ENCODE assay signal across 29 mouse cellular contexts in the genomic region with DNA sequence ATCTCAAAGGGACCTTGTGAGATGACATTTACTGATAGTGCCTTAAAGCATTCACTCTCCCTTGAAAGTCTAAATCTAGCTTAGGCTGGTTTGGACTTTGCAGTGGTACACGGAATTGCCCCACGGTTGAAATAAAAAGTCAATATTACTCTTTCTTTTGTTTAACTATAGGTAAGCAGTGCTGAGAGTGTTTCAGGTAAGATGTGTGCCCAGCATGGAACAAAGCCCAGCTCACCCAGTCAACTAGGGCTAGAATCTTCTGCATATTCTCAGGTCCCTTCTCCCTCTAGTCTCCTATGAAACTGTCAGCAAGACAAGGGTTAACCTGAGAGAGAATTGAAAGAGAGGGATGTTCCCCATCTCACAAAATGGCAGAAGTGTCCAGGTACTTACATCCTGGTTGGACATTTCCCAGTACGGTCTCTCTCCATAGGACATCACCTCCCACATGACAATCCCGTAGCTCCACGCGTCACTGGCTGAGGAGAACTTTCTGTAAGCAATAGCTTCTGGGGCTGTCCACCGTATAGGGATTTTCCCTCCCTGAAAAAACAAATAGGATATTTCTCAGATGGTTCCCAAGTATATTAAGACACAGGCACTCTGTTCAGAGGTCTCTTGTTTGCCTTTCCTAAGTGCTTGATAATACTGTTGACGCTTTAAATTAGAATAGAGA. TPM values are rescaled to one million over a fixed set of nuclear protein-coding genes. Genes with fewer than 3 reads are reported as not detected.
A peak's percentile ranks its signal among the peaks of the same experiment; 100 is the strongest.
DNase-seq lines count a peak whose midpoint lies in the region; ATAC-seq and TF ChIP-seq lines count a peak whose summit lies in the region.
"Had no signal": no experiment of that assay in that cellular context is flagged by ENCODE, and none has a peak within 500 bp of the region (broad histone marks: within the 10 kb centered on the region; RNA-seq: fewer than 3 reads in every experiment).

No protein-coding gene starts in this region.

- intact Hi-C loops in heart, postnatal 25 days (cut with DNase I) = loop anchor here (5.0 to 10.0 kb wide), 2 partner anchors 260 to 862 kb away; no protein-coding TSS in a partner anchor

- DNase-seq in heart, adult 11 months = peak; percentile 64
- no peak for DNase-seq in heart, postnatal 25 days (ENCODE audit: low spot score)
- DNase-seq in forebrain, embryonic 14.5 days (ENCODE audit: low spot score) = no peak
- no peak for DNase-seq in liver, postnatal 0 days
- DNase-seq: adrenal gland, adult 2 months; adrenal gland, postnatal 10 days; adrenal gland, postnatal 25 days; B cell, adult 2 months; cerebellum, adult 11 months; cerebellum, adult 18-20 months; cerebellum, adult 8-10 months; cerebellum, adult 9-11 months; cerebellum, postnatal 14 days; cerebellum, postnatal 36 days; embryo, embryonic 11 days; forebrain, postnatal 0 days had no signal

- H3K9ac ChIP-seq in stomach, embryonic 14.5 days (replicated peaks; ENCODE audit: low read depth, low read length) = no peak overlapping the region
- no peak overlapping the region for H3K9ac ChIP-seq in stomach, embryonic 16.5 days (ENCODE audit: low read length)
- no peak overlapping the region for H3K9ac ChIP-seq in forebrain, embryonic 14.5 days (ENCODE audit: low read length)
- no peak overlapping the region for H3K9ac ChIP-seq in liver, postnatal 0 days (replicated peaks)
- H3K9ac ChIP-seq: embryonic facial prominence, embryonic 13.5 days; embryonic facial prominence, embryonic 15.5 days; forebrain, embryonic 12.5 days; forebrain, embryonic 15.5 days; forebrain, postnatal 0 days had no signal

- H3K27ac ChIP-seq in stomach, embryonic 14.5 days (ENCODE audit: low read length) = no peak overlapping the region
- H3K27ac ChIP-seq in stomach, embryonic 16.5 days (ENCODE audit: low read length) = no peak overlapping the region
- H3K27ac ChIP-seq in forebrain, embryonic 14.5 days (ENCODE audit: low read depth, low read length) = no peak overlapping the region
- no peak overlapping the region for H3K27ac ChIP-seq in liver, postnatal 0 days (ENCODE audit: low read depth)
- H3K27ac ChIP-seq: embryonic facial prominence, embryonic 13.5 days; embryonic facial prominence, embryonic 15.5 days; forebrain, embryonic 10.5 days; forebrain, embryonic 12.5 days; forebrain, embryonic 15.5 days had no signal

- ATAC-seq in stomach, embryonic 14.5 days (ENCODE audit: insufficient number of reproducible peaks, insufficient read depth, low FRiP score, low read depth) = peak; percentile 56; the same call in 1 of the 2 replicates
- ATAC-seq in stomach, embryonic 16.5 days (ENCODE audit: insufficient read depth, low FRiP score) = peak; percentile 64; the same call in 1 of the 2 replicates
- no peak for ATAC-seq in forebrain, embryonic 14.5 days
- no peak for ATAC-seq in liver, postnatal 0 days
- ATAC-seq: activated CD4-positive, CD25-positive, alpha-beta regulatory T cell, adult 4 months; CD4-positive, CD25-positive, alpha-beta regulatory T cell, adult 4 months; forebrain, postnatal 0 days; Patski had no signal

- no peak for TF ChIP-seq CTCF in liver, postnatal 0 days (IDR thresholded peaks at IDR 0.05; ENCODE audit: low read depth)

- WGBS in stomach, embryonic 14.5 days = 74% methylated on average over 8 of the region's 8 CpGs
- WGBS in stomach, embryonic 16.5 days = 64% methylated on average over 8 of the region's 8 CpGs
- 85% methylated on average over 8 of the region's 8 CpGs for WGBS in forebrain, embryonic 14.5 days
- WGBS in liver, postnatal 0 days (ENCODE audit: insufficient replicate concordance) = 75% methylated on average over 8 of the region's 8 CpGs

- H3K4me2 ChIP-seq in stomach, embryonic 14.5 days (replicated peaks; ENCODE audit: low read depth, low read length) = no peak overlapping the region
- no peak overlapping the region for H3K4me2 ChIP-seq in stomach, embryonic 16.5 days (ENCODE audit: low read depth, low read length)
- H3K4me2 ChIP-seq in forebrain, embryonic 14.5 days (ENCODE audit: low read length) = no peak overlapping the region
- H3K4me2 ChIP-seq in liver, postnatal 0 days (ENCODE audit: low read depth, low read length) = no peak overlapping the region
- H3K4me2 ChIP-seq: embryonic facial prominence, embryonic 13.5 days; embryonic facial prominence, embryonic 15.5 days; forebrain, embryonic 12.5 days; forebrain, embryonic 15.5 days had no signal

- no peaks in the 10 kb centered on the region for H3K27me3 ChIP-seq in stomach, embryonic 14.5 days (ENCODE audit: control insufficient read depth, insufficient read depth, low read length)
- no peaks in the 10 kb centered on the region for H3K27me3 ChIP-seq in stomach, embryonic 16.5 days (ENCODE audit: control insufficient read depth, insufficient read depth, low read length)
- H3K27me3 ChIP-seq in forebrain, embryonic 14.5 days (replicated peaks; ENCODE audit: control insufficient read depth, insufficient read depth, low read length) = no peaks in the 10 kb centered on the region
- no peaks in the 10 kb centered on the region for H3K27me3 ChIP-seq in liver, postnatal 0 days (ENCODE audit: insufficient read depth, low read length)
- H3K27me3 ChIP-seq: CH12.LX; embryonic facial prominence, embryonic 13.5 days; embryonic facial prominence, embryonic 15.5 days; forebrain, embryonic 12.5 days; forebrain, embryonic 15.5 days had no signal

- no peak for TF ChIP-seq EP300 in liver, postnatal 0 days (IDR thresholded peaks at IDR 0.05; ENCODE audit: low read depth)

- no peaks in the 10 kb centered on the region for H3K9me3 ChIP-seq in stomach, embryonic 14.5 days (ENCODE audit: control insufficient read depth, low read depth, low read length)
- no peaks in the 10 kb centered on the region for H3K9me3 ChIP-seq in stomach, embryonic 16.5 days (replicated peaks; ENCODE audit: control insufficient read depth, low read length)
- no peaks in the 10 kb centered on the region for H3K9me3 ChIP-seq in forebrain, embryonic 14.5 days (replicated peaks; ENCODE audit: control insufficient read depth, low read length)
- no peaks in the 10 kb centered on the region for H3K9me3 ChIP-seq in liver, postnatal 0 days (ENCODE audit: low read length)
- H3K9me3 ChIP-seq: embryonic facial prominence, embryonic 13.5 days; embryonic facial prominence, embryonic 15.5 days; forebrain, embryonic 10.5 days; forebrain, embryonic 12.5 days; forebrain, embryonic 15.5 days; G1E had no signal

- H3K4me3 ChIP-seq in stomach, embryonic 14.5 days (ENCODE audit: low read depth, low read length) = no peak overlapping the region
- no peak overlapping the region for H3K4me3 ChIP-seq in stomach, embryonic 16.5 days (replicated peaks; ENCODE audit: low read length)
- no peak overlapping the region for H3K4me3 ChIP-seq in forebrain, embryonic 14.5 days (ENCODE audit: low read depth, low read length)
- no peak overlapping the region for H3K4me3 ChIP-seq in liver, postnatal 0 days (ENCODE audit: low read depth, low read length)
- H3K4me3 ChIP-seq: embryonic facial prominence, embryonic 13.5 days; embryonic facial prominence, embryonic 15.5 days; erythroblast, embryonic 14.5 days; forebrain, embryonic 10.5 days; forebrain, embryonic 12.5 days; forebrain, embryonic 15.5 days had no signal

- no peaks in the 10 kb centered on the region for H3K36me3 ChIP-seq in stomach, embryonic 14.5 days (ENCODE audit: control insufficient read depth, insufficient read depth, low read length)
- H3K36me3 ChIP-seq in stomach, embryonic 16.5 days (ENCODE audit: control insufficient read depth, insufficient read depth, low read length) = no peaks in the 10 kb centered on the region
- H3K36me3 ChIP-seq in forebrain, embryonic 14.5 days (ENCODE audit: control insufficient read depth, insufficient read depth, low read length) = no peaks in the 10 kb centered on the region
- no peaks in the 10 kb centered on the region for H3K36me3 ChIP-seq in liver, postnatal 0 days (replicated peaks; ENCODE audit: insufficient read depth, low read length)
- H3K36me3 ChIP-seq: embryonic facial prominence, embryonic 13.5 days; embryonic facial prominence, embryonic 15.5 days; forebrain, embryonic 10.5 days; forebrain, embryonic 12.5 days; forebrain, embryonic 15.5 days; G1E had no signal

- no peaks in the 10 kb centered on the region for H3K4me1 ChIP-seq in stomach, embryonic 14.5 days (ENCODE audit: control insufficient read depth, insufficient read depth, low read length)
- H3K4me1 ChIP-seq in stomach, embryonic 16.5 days (ENCODE audit: control insufficient read depth, insufficient read depth, low read length) = no peaks in the 10 kb centered on the region
- H3K4me1 ChIP-seq in forebrain, embryonic 14.5 days (ENCODE audit: control insufficient read depth, insufficient read depth, low read length) = no peaks in the 10 kb centered on the region
- no peaks in the 10 kb centered on the region for H3K4me1 ChIP-seq in liver, postnatal 0 days (ENCODE audit: insufficient read depth)
- H3K4me1 ChIP-seq: embryonic facial prominence, embryonic 15.5 days; forebrain, embryonic 10.5 days; forebrain, embryonic 12.5 days had no signal

RNA-seq across cellular contexts. Expression of gene Arl6, which starts 43.2 kb away (rescaled TPM):
- 1 to 10 TPM; 4.5 to 5.1 TPM for total RNA-seq in heart, postnatal 25 days (2021)
- polyA plus RNA-seq in stomach, embryonic 14.5 days (2014; fragmentation: Nextera tagmentation; extraction: Ambion mirVana) = 31.2 and 32.3 TPM in 2 replicates
- polyA plus RNA-seq in stomach, embryonic 16.5 days (2015; fragmentation: Nextera tagmentation; extraction: Ambion mirVana) = 25.0 and 25.8 TPM in 2 replicates
- 59.4 and 62.6 TPM in 2 replicates for polyA plus RNA-seq in forebrain, embryonic 14.5 days (2014; fragmentation: Nextera tagmentation; extraction: Ambion mirVana)
- polyA plus RNA-seq in liver, postnatal 0 days (2015; fragmentation: Nextera tagmentation; extraction: Ambion mirVana) = 3.3 and 3.4 TPM in 2 replicates

Comparison
In these comparisons a context has a peak if more than half of its experiments do, and no peak if none do; other contexts are left out.
1. ATAC-seq: peak in stomach, embryonic 14.5 days (single experiment) and stomach, embryonic 16.5 days (single experiment); none in forebrain, embryonic 14.5 days (single experiment) and liver, postnatal 0 days (single experiment).